Mouse (Mus musculus) megakaryocyte, adult 5-6 weeks (primary cell): ENCODE data around the gene Slc4a4. TPM values are rescaled to one million over a fixed set of nuclear protein-coding genes. Genes with fewer than 3 reads are reported as not detected.

Experiments used
- ATAC-seq: 2 replicates; pipeline ENCODE4 v1.8.0; 2016; ENCODE audit warnings: mild to moderate bottlenecking, inconsistent platforms; ENCODE audit not compliant: poor library complexity, severe bottlenecking
- total RNA-seq, 2 experiments: library from RNA; stranded (forward) in 1 of 2; stranded (reverse) in 1 of 2; fragments of 153-499, 151-499 nt in 1 of 2; fragments of 221-1000, 200-1000 nt in 1 of 2; gene quantifications; 2 replicates each; pipeline versions ENCODE4 v1.2.3 to v1.2.4; 2015 to 2017

Slc4a4 gene
- total RNA-seq, 2 experiments from 2014 or later = not detected

- ATAC-seq = no peak
These were observed 28.5 kb downstream of the Slc4a4 start for GRCm38 (mm10) chr5:88915082-88915481.

GRCm38 (mm10) chr5:88916501-88916971, 29.9 kb downstream of the Slc4a4 start:
- no peak for ATAC-seq

- no peak for ATAC-seq
These were observed 30.6 kb downstream of the Slc4a4 start for GRCm38 (mm10) chr5:88917221-88917620.

GRCm38 (mm10) chr5:88917630-88918029, 31.0 kb downstream of the Slc4a4 start:
- no peak for ATAC-seq

- ATAC-seq = no peak
These were observed 31.9 kb downstream of the Slc4a4 start for GRCm38 (mm10) chr5:88918538-88918937.

GRCm38 (mm10) chr5:88925576-88925975, 39.0 kb downstream of the Slc4a4 start:
- ATAC-seq = no peak

- ATAC-seq = peak; percentile 40; the same call in 1 of the 2 replicates
These were observed 41.7 kb downstream of the Slc4a4 start for GRCm38 (mm10) chr5:88928201-88928916.

GRCm38 (mm10) chr5:88929392-88930094, 42.9 kb downstream of the Slc4a4 start:
- ATAC-seq = no peak

GRCm38 (mm10) chr5:88930129-88930528, 43.5 kb downstream of the Slc4a4 start:
- ATAC-seq = no peak

GRCm38 (mm10) chr5:88930611-88931010, 44.0 kb downstream of the Slc4a4 start:
- no peak for ATAC-seq

GRCm38 (mm10) chr5:88931176-88931575, 44.6 kb downstream of the Slc4a4 start:
- no peak for ATAC-seq

GRCm38 (mm10) chr5:88933454-88933853, 46.8 kb downstream of the Slc4a4 start:
- no peak for ATAC-seq

GRCm38 (mm10) chr5:88933946-88934345, 47.3 kb downstream of the Slc4a4 start:
- ATAC-seq = no peak

- ATAC-seq = no peak
These were observed 51.6 kb downstream of the Slc4a4 start for GRCm38 (mm10) chr5:88938208-88938607.

GRCm38 (mm10) chr5:88939151-88939550, 52.5 kb downstream of the Slc4a4 start:
- no peak for ATAC-seq

GRCm38 (mm10) chr5:88939782-88940181, 53.2 kb downstream of the Slc4a4 start:
- no peak for ATAC-seq

GRCm38 (mm10) chr5:88941905-88942304, 55.3 kb downstream of the Slc4a4 start:
- ATAC-seq = no peak

GRCm38 (mm10) chr5:88945661-88946339, 59.2 kb downstream of the Slc4a4 start:
- ATAC-seq = no peak

GRCm38 (mm10) chr5:88950337-88950736, 63.7 kb downstream of the Slc4a4 start:
- ATAC-seq = no peak

- peak; percentile 51 for ATAC-seq
These were observed 66.3 kb downstream of the Slc4a4 start for GRCm38 (mm10) chr5:88952757-88953577.

GRCm38 (mm10) chr5:88957735-88958134, 71.1 kb downstream of the Slc4a4 start:
- ATAC-seq = no peak
